Mouse (Mus musculus) neural tube, embryonic 13.5 days (tissue): ENCODE results near the gene Ss18l1. TPM values are rescaled to one million over a fixed set of nuclear protein-coding genes. Genes with fewer than 3 reads are reported as not detected.

Experiments used
- ATAC-seq: fragments of 200-750 bp; cut with Nextera tagmentation; 2 replicates; pipeline ENCODE4 v1.8.0; 2017; ENCODE audit warnings: low read depth, mild to moderate bottlenecking, moderate TSS enrichment, moderate library complexity
- H3K27ac ChIP-seq: fragments of 300-500 bp; sonication (generic); replicated peaks from 2 replicates; pipeline ENCODE4 v1.5.1; 2015; ENCODE audit warnings: moderate library complexity, mild to moderate bottlenecking, inconsistent platforms
- H3K27me3 ChIP-seq: fragments of 300-500 bp; sonication (generic); 2 replicates; pipeline ENCODE4 v1.6.1; 2015; ENCODE audit warnings: mild to moderate bottlenecking, inconsistent platforms
- H3K36me3 ChIP-seq: fragments of 300-500 bp; sonication (generic); 2 replicates; pipeline ENCODE4 v1.6.1; 2015; ENCODE audit warnings: mild to moderate bottlenecking, inconsistent platforms
- H3K4me1 ChIP-seq: fragments of 300-500 bp; sonication (generic); replicated peaks from 2 replicates; pipeline ENCODE4 v1.6.1; 2015; ENCODE audit warnings: inconsistent platforms
- H3K4me2 ChIP-seq: fragments of 300-500 bp; sonication (generic); 2 replicates; pipeline ENCODE4 v1.6.1; 2015; ENCODE audit warnings: inconsistent platforms, mild to moderate bottlenecking, moderate library complexity
- H3K4me3 ChIP-seq: fragments of 300-500 bp; sonication (generic); 2 replicates; pipeline ENCODE4 v1.5.1; 2015; ENCODE audit warnings: mild to moderate bottlenecking, inconsistent platforms
- H3K9ac ChIP-seq: fragments of 300-500 bp; sonication (generic); 2 replicates; pipeline ENCODE4 v1.6.1; 2015; ENCODE audit warnings: moderate library complexity, mild to moderate bottlenecking, inconsistent platforms
- H3K9me3 ChIP-seq: fragments of 300-500 bp; sonication (generic); 2 replicates; pipeline ENCODE4 v1.6.1; 2016; ENCODE audit warnings: inconsistent platforms
- WGBS: fragments of 180-500 bp; shearing (Covaris S2); methylation state at CpG from one replicate; pipeline ENCODE4 v1.1.7; 2015; 5-methylcytosine and 5-hydroxymethylcytosine counted together
- polyA plus RNA-seq: library from polyadenylated mRNA; unstranded; fragments of >200 nt; fragmentation: Nextera tagmentation; extraction: Ambion mirVana; gene quantifications from 2 replicates; pipeline ENCODE4 v1.2.1, GENCODE M21; 2015

Gene Ss18l1
- polyA plus RNA-seq, 1 experiment from 2014 or later = 44.8 TPM

DNA sequence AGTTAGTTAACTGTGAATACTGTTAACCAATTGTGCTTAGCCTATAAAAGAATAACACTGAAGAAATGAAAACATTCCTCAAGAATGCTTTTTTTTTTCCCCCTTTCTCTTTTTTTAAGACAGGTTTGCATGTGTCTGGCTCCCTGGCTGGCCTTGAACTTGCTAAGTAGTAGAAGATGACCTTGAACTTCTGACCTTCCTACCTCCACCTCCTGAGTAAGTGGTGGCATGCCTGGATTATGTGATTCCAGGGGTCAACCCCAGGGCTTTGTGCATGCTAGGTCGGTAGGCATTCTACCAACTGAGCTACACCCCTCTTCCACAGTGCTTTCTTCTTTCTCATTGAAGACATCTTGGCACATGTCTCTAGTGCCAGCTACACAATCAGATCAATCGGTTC is 29.4 kb downstream of the Ss18l1 start:
- H3K27me3 ChIP-seq = no peaks in the 10 kb centered on the region
- peak overlapping the region; percentile 74; the same call in 1 of the 2 replicates for H3K4me2 ChIP-seq
- peaks cover 19% of the 10 kb centered on the region for H3K4me1 ChIP-seq
- H3K4me3 ChIP-seq = no peak overlapping the region
- H3K27ac ChIP-seq = no peak overlapping the region
- no peak for ATAC-seq
- H3K9ac ChIP-seq = no peak overlapping the region
- WGBS = 84% methylated on average over 2 of the region's 2 CpGs
- H3K36me3 ChIP-seq = peaks cover 28% of the 10 kb centered on the region
- H3K9me3 ChIP-seq = no peaks in the 10 kb centered on the region

DNA sequence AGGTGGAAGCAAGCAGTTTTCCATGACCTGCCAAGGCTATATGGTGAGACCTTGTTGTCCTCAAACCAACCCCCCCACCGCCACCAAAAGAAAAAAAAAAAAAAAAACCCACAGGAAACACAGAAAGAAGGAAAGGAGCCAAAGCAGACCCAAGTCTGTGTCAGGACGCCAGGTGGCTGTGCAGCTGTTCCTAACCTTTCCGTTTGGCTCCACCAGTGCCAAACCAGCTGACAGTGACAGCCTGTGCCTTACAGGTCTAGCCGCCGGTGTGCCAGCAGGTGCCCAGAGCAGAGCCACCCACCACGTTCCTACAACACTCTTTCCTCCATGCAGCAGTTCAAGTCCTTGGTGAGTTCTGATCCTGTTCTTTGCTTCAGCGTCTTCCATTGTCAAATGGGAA is 30.6 kb downstream of the Ss18l1 start:
- Histone ChIP-seq H3K4me3 (no peak overlapping the region), H3K9ac (no peak overlapping the region), H3K27me3 (no peaks in the 10 kb centered on the region), H3K4me2 (no peak overlapping the region), H3K36me3 (peaks cover 29% of the 10 kb centered on the region), H3K4me1 (peaks cover 19% of the 10 kb centered on the region), H3K9me3 (no peaks in the 10 kb centered on the region), H3K27ac (no peak overlapping the region)
- ATAC-seq = no peak
- WGBS = 93% methylated on average over 7 of the region's 7 CpGs

- Histone ChIP-seq H3K9ac (no peak overlapping the region), H3K4me1 (no peaks in the 10 kb centered on the region), H3K9me3 (no peaks in the 10 kb centered on the region), H3K4me3 (no peak overlapping the region), H3K27ac (no peak overlapping the region), H3K27me3 (no peaks in the 10 kb centered on the region), H3K4me2 (no peak overlapping the region), H3K36me3 (peaks cover 54% of the 10 kb centered on the region)
- ATAC-seq = no peak
- 76% methylated on average over 3 of the region's 3 CpGs for WGBS
Measured at GRCm38 (mm10) chr2:180077622-180078021, 35.3 kb downstream of the Ss18l1 start.

DNA sequence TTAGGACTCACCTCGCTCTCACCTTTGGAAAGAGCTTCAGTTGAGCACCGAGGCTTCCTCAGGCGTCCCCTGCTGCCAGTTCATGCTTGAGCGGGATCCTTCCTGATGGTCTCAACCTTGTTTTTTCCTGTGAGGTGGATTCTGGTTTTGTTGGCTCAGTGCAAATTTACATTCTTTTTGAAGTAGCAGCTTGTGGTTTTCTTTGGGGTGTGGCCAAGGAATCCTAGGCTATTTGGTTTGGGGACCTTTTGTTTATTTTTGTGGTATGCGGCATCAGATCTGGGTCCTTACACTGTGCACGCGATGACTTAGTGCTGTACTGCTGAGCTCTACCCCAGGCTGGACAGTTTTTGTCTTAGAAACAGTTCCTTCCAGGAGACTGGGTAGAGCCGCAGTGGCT is 38.4 kb downstream of the Ss18l1 start:
- 89% methylated on average over 8 of the region's 8 CpGs for WGBS
- no peak for ATAC-seq

DNA sequence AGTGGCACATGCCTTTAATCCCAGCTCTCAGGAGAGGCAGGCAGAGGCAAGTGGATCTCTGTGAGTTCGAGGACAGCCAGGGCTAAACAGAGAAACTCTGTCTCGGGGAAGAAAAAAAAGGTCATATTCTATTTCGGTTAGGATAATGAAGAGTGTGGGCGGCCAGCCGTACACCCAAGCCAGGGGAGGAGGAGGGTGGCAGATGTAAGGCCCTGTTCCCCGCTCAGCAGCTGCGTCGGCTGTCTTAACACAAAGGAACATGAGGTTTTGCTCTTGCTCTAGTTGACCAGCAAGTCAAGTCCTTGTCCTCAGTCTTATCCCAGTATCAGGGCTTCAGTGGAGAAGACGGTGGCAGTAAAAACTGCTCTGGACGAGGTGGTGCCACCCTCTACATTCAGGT is 40.8 kb downstream of the Ss18l1 start:
- H3K36me3 ChIP-seq = peaks cover 66% of the 10 kb centered on the region
- WGBS = 88% methylated on average over 10 of the region's 10 CpGs
- H3K9ac ChIP-seq = no peak overlapping the region
- no peaks in the 10 kb centered on the region for H3K27me3 ChIP-seq
- peaks cover 5% of the 10 kb centered on the region; the same call in 1 of the 2 replicates for H3K4me1 ChIP-seq
- no peak overlapping the region for H3K4me3 ChIP-seq
- H3K9me3 ChIP-seq = no peaks in the 10 kb centered on the region
- H3K4me2 ChIP-seq = no peak overlapping the region
- H3K27ac ChIP-seq = no peak overlapping the region
- no peak for ATAC-seq

More for the DNA sequence above, 38.4 kb downstream of the Ss18l1 start:
- Histone ChIP-seq H3K27me3 (no peaks in the 10 kb centered on the region), H3K4me1 (no peaks in the 10 kb centered on the region), H3K9me3 (no peaks in the 10 kb centered on the region), H3K4me2 (no peak overlapping the region), H3K4me3 (no peak overlapping the region), H3K27ac (no peak overlapping the region), H3K9ac (no peak overlapping the region), H3K36me3 (peaks cover 68% of the 10 kb centered on the region)

- H3K4me2 ChIP-seq = no peak overlapping the region
- peaks cover 51% of the 10 kb centered on the region for H3K36me3 ChIP-seq
- no peak for ATAC-seq
- peaks cover 5% of the 10 kb centered on the region; the same call in 1 of the 2 replicates for H3K4me1 ChIP-seq
- H3K27ac ChIP-seq = no peak overlapping the region
- WGBS = 50% methylated on average over 3 of the region's 3 CpGs
- no peak overlapping the region for H3K9ac ChIP-seq
- no peaks in the 10 kb centered on the region for H3K27me3 ChIP-seq
- no peak overlapping the region for H3K4me3 ChIP-seq
- no peaks in the 10 kb centered on the region for H3K9me3 ChIP-seq
Measured at GRCm38 (mm10) chr2:180084565-180084964, 42.3 kb downstream of the Ss18l1 start.

DNA sequence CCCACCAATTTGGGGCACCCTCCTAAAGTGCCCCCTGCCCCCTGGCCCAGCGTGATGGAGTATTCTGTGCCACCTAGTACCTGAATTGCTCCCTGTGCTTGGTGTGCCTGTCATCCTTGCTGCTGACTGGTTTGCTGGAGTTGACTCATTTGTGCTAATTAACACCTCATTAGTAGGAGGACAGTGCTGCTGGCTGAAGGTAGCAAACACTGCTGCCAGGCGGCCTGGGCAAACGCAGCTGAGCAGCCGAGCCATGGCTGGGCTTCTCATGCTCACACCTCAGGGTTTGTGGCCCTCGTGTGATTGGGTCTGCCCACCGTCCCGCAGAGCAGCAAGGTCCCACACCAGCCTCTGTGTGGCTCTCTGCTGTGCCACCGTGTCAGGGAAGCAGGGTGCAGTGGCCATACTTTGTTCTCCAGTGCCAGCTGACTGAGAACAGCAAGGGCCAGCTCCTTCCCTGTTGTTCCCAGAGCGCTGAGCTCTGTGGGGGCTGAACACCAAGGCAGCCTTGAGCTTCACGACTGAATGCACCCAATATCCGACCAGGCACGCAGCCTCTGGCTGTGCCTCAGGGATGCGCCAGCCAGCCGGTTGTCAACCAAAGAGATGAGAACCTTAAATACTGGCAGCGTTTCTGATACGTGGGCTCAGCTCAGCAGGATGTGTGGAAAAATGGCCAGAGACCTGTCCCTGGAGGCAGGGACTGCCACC is 43.8 kb downstream of the Ss18l1 start:
- WGBS = 73% methylated on average over 16 of the region's 16 CpGs
- Histone ChIP-seq H3K27ac (peak overlapping the region; percentile 23; the same call in 1 of the 2 replicates), H3K9ac (no peak overlapping the region), H3K4me1 (peaks cover 5% of the 10 kb centered on the region; the same call in 1 of the 2 replicates), H3K4me3 (no peak overlapping the region), H3K27me3 (no peaks in the 10 kb centered on the region), H3K4me2 (no peak overlapping the region), H3K9me3 (no peaks in the 10 kb centered on the region), H3K36me3 (peaks cover 47% of the 10 kb centered on the region)
- 0 out of 2 replicates have a peak, but pooled peaks have one; percentile 13 for ATAC-seq

DNA sequence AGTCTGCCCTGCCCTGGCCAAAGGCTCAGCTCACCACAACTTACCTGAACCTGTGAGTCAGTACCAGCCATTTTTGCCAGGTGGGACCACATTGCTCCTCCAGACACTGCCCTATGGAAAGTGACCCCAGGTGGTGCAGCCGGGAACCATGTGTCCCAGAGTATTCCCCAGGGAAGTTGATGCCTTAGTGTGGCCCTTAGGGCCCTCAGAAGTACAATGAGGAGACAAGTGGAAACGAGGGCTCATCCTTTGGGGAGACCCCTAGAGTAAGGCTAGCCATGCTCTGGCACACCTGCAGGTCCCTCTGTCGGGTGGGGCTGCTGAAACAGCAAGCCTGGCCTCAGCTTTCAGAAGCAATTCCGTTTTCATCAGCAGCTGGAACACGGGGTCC is 44.3 kb downstream of the Ss18l1 start:
- Histone ChIP-seq H3K9me3 (no peaks in the 10 kb centered on the region), H3K27ac (peak overlapping the region; percentile 23; the same call in 1 of the 2 replicates), H3K4me2 (no peak overlapping the region), H3K36me3 (peaks cover 44% of the 10 kb centered on the region), H3K4me3 (no peak overlapping the region), H3K27me3 (no peaks in the 10 kb centered on the region), H3K4me1 (peaks cover 5% of the 10 kb centered on the region; the same call in 1 of the 2 replicates), H3K9ac (no peak overlapping the region)
- 75% methylated on average over 5 of the region's 5 CpGs for WGBS
- 0 out of 2 replicates have a peak, but pooled peaks have one; percentile 21 for ATAC-seq

- 93% methylated on average over 4 of the region's 4 CpGs for WGBS
- no peak overlapping the region for H3K27ac ChIP-seq
- H3K4me3 ChIP-seq = no peak overlapping the region
- H3K4me1 ChIP-seq = peaks cover 5% of the 10 kb centered on the region; the same call in 1 of the 2 replicates
- no peaks in the 10 kb centered on the region for H3K27me3 ChIP-seq
- ATAC-seq = no peak
- H3K36me3 ChIP-seq = peaks cover 36% of the 10 kb centered on the region
- no peak overlapping the region for H3K9ac ChIP-seq
- no peak overlapping the region for H3K4me2 ChIP-seq
- H3K9me3 ChIP-seq = no peaks in the 10 kb centered on the region
Measured at GRCm38 (mm10) chr2:180087472-180087871, 45.2 kb downstream of the Ss18l1 start.

GRCm38 (mm10) chr2:180090285-180090684 is 48.0 kb downstream of the Ss18l1 start:
- Histone ChIP-seq H3K4me2 (no peak overlapping the region), H3K36me3 (peaks cover 14% of the 10 kb centered on the region), H3K9me3 (no peaks in the 10 kb centered on the region), H3K9ac (no peak overlapping the region), H3K4me1 (peaks cover 5% of the 10 kb centered on the region; the same call in 1 of the 2 replicates), H3K27me3 (no peaks in the 10 kb centered on the region), H3K4me3 (no peak overlapping the region), H3K27ac (no peak overlapping the region)
- no peak for ATAC-seq
- 70% methylated on average over 11 of the region's 11 CpGs for whole genome bisulfite sequencing

DNA sequence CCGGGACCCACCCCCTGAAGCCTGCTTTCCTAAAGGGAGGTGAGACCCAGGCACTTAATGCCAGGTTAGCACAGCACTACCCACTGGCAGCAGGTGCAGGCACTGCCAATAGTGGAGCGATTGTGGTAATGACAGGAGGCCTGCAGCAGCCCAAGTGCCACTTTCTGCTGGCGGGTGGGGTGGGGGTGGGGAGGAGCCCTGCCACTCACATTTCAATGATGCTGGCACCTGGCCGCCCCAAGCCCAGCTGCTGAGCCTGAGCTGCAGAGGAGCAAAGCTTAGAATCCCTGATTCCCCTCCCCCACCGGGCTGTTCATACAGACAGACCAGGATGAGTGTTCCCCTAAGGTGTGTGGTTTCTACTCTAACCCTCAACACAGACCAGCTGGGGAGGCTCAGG is 53.4 kb downstream of the Ss18l1 start:
- Histone ChIP-seq H3K9me3 (no peaks in the 10 kb centered on the region), H3K4me1 (peaks cover 20% of the 10 kb centered on the region), H3K27me3 (peaks cover 35% of the 10 kb centered on the region), H3K4me3 (no peak overlapping the region), H3K9ac (no peak overlapping the region), H3K27ac (no peak overlapping the region), H3K36me3 (no peaks in the 10 kb centered on the region), H3K4me2 (no peak overlapping the region)
- ATAC-seq = 0 out of 2 replicates have a peak, but pooled peaks have one; percentile 32
- 28% methylated on average over 5 of the region's 5 CpGs for WGBS

GRCm38 (mm10) chr2:180097585-180097984 is 55.3 kb downstream of the Ss18l1 start:
- Histone ChIP-seq H3K4me1 (peaks cover 25% of the 10 kb centered on the region), H3K9me3 (no peaks in the 10 kb centered on the region), H3K27ac (no peak overlapping the region), H3K27me3 (peaks cover 54% of the 10 kb centered on the region), H3K4me3 (no peak overlapping the region), H3K9ac (no peak overlapping the region), H3K36me3 (no peaks in the 10 kb centered on the region), H3K4me2 (no peak overlapping the region)
- ATAC-seq = no peak
- WGBS = 41% methylated on average over 3 of the region's 3 CpGs

GRCm38 (mm10) chr2:180098167-180098566 is 55.9 kb downstream of the Ss18l1 start:
- 43% methylated on average over 5 of the region's 5 CpGs for WGBS
- Histone ChIP-seq H3K9ac (no peak overlapping the region), H3K27ac (no peak overlapping the region), H3K27me3 (peaks cover 60% of the 10 kb centered on the region), H3K4me1 (peaks cover 31% of the 10 kb centered on the region), H3K4me2 (no peak overlapping the region), H3K4me3 (no peak overlapping the region), H3K36me3 (no peaks in the 10 kb centered on the region), H3K9me3 (no peaks in the 10 kb centered on the region)
- ATAC-seq = no peak
